Mouse (Mus musculus) stomach, postnatal 0 days (tissue): ENCODE results near the gene Hus1.

ENCODE experiments used
- CTCF ChIP-seq: IDR thresholded peaks from 2 replicates; pipeline ENCODE4 v1.5.1; 2016; ENCODE audit warnings: antibody characterized with exemption, low read depth, mild to moderate bottlenecking, moderate library complexity
- EP300 ChIP-seq: optimal IDR thresholded peaks from 2 replicates; pipeline ENCODE3; 2016; ENCODE audit warnings: antibody characterized with exemption

- TF ChIP-seq CTCF (no peak), EP300 (no peak)
These were observed 7.7 kb upstream of the Hus1 start for GRCm38 (mm10) chr11:9018491-9019267.
